In the genomic region with DNA sequence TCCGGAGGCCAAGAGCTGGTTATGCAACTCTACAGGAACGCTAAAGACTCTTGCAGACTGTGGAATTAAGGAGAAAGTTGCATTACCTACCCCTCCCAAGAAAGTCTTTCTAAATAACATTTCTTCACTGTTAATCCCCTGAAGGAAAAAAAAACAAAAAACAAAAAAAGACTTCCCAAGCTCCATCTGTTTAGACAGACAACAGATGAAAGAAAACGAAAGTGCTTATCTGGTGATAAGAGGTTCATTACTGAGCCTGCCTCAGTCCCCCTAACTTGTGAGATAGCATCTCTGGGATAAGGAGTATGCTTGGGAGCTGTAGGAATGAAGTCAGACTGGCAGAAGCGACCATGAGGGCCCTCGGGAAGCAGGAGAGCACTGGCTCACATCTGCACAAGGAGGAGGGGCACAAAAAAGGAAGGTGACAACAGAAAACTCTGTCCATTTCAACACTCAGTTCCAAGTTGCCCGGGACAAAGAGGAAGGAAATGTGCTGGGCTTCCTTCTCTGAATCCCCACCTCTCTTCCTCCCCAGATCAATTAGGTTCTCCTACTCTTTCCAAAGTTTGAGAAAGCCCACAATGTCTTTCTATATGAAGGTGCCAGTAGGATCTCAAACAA, we compare ENCODE assay signal across 8 mouse cellular contexts. TPM values are rescaled to one million over a fixed set of nuclear protein-coding genes. Genes with fewer than 3 reads are reported as not detected.
A peak's percentile ranks its signal among the peaks of the same experiment; 100 is the strongest.
DNase-seq lines count a peak whose midpoint lies in the region; ATAC-seq and TF ChIP-seq lines count a peak whose summit lies in the region.

No protein-coding gene starts in this region.

- no peak for TF ChIP-seq POLR2A in spleen, adult 2 months (IDR thresholded peaks at IDR 0.05; ENCODE audit: low read depth, low read length)

- H3K4me1 ChIP-seq in spleen, adult 2 months (ENCODE audit: control insufficient read depth, insufficient read depth, insufficient read length), result peaks cover 10% of the 10 kb centered on the region; the same call in 1 of the 2 replicates
- H3K4me1 ChIP-seq in forebrain, embryonic 16.5 days (replicated peaks; ENCODE audit: control insufficient read depth, insufficient read depth, low read length), result peaks cover 27% of the 10 kb centered on the region
- peaks cover 31% of the 10 kb centered on the region for H3K4me1 ChIP-seq in liver, embryonic 16.5 days (ENCODE audit: control insufficient read depth, low read depth, low read length)

- no peak for ATAC-seq in forebrain, embryonic 16.5 days
- no peak for ATAC-seq in liver, embryonic 16.5 days (ENCODE audit: low read depth)

- H3K4me2 ChIP-seq in forebrain, embryonic 16.5 days (ENCODE audit: low read length), result peak overlapping the region; percentile 87
- peak overlapping the region; percentile 76 for H3K4me2 ChIP-seq in liver, embryonic 16.5 days (ENCODE audit: low read depth, low read length)

- peak overlapping the region; percentile 19 for H3K4me3 ChIP-seq in spleen, adult 2 months (ENCODE audit: extremely low read depth, insufficient read depth, insufficient read length)
- peak overlapping the region; percentile 23 for H3K4me3 ChIP-seq in forebrain, embryonic 16.5 days (replicated peaks; ENCODE audit: low read length)
- peak overlapping the region; percentile 75 for H3K4me3 ChIP-seq in liver, embryonic 16.5 days (ENCODE audit: low read depth, low read length)

- peak overlapping the region; percentile 61 for H3K27ac ChIP-seq in spleen, adult 2 months (ENCODE audit: insufficient read depth, low read length)
- H3K27ac ChIP-seq in forebrain, embryonic 16.5 days (ENCODE audit: low read length), result no peak overlapping the region
- peak overlapping the region; percentile 15; the same call in 1 of the 2 replicates for H3K27ac ChIP-seq in liver, embryonic 16.5 days (ENCODE audit: low read length)

- peaks cover 21% of the 10 kb centered on the region for H3K36me3 ChIP-seq in spleen, adult 2 months (ENCODE audit: control insufficient read depth, insufficient read depth, low read length)
- peaks cover 13% of the 10 kb centered on the region for H3K36me3 ChIP-seq in forebrain, embryonic 16.5 days (ENCODE audit: control insufficient read depth, insufficient read depth)
- peaks cover 30% of the 10 kb centered on the region for H3K36me3 ChIP-seq in liver, embryonic 16.5 days (ENCODE audit: control insufficient read depth, insufficient read depth)

- H3K9ac ChIP-seq in forebrain, embryonic 16.5 days (replicated peaks; ENCODE audit: low read depth, low read length), result peak overlapping the region; percentile 1; the same call in 1 of the 2 replicates
- H3K9ac ChIP-seq in liver, embryonic 16.5 days (ENCODE audit: low read depth, low read length), result peak overlapping the region; percentile 97

- no peak for DNase-seq in spleen, adult 2 months (ENCODE audit: low read depth in 1 of 2, low spot score in 2 of 2)
- DNase-seq in spleen, adult 18-20 months, result no peak
- peak; percentile 25 for DNase-seq in yolk sac, embryonic 10.5 days (ENCODE audit: low spot score)
- DNase-seq in layer of hippocampus, postnatal 25 days (ENCODE audit: extremely low spot score in 1 of 2, low spot score in 1 of 2), result no peak
- no peak for DNase-seq in right cerebral cortex, postnatal 25 days
- no peak for DNase-seq in cerebellum, adult 9-10 months

- WGBS in spleen, adult 2 months, result 9% methylated on average over 6 of the region's 6 CpGs
- WGBS in forebrain, embryonic 16.5 days, result 5% methylated on average over 6 of the region's 6 CpGs
- 10% methylated on average over 6 of the region's 6 CpGs for WGBS in liver, embryonic 16.5 days (ENCODE audit: insufficient replicate concordance)

- H3K27me3 ChIP-seq in spleen, adult 2 months (ENCODE audit: control insufficient read depth, insufficient read depth, low read length), result no peaks in the 10 kb centered on the region
- H3K27me3 ChIP-seq in forebrain, embryonic 16.5 days (replicated peaks; ENCODE audit: control insufficient read depth, insufficient read depth, low read length), result no peaks in the 10 kb centered on the region
- H3K27me3 ChIP-seq in liver, embryonic 16.5 days (ENCODE audit: control insufficient read depth, insufficient read depth, low read depth, low read length), result no peaks in the 10 kb centered on the region

- H3K9me3 ChIP-seq in forebrain, embryonic 16.5 days (ENCODE audit: control insufficient read depth, low read length), result no peaks in the 10 kb centered on the region
- no peaks in the 10 kb centered on the region for H3K9me3 ChIP-seq in liver, embryonic 16.5 days (replicated peaks; ENCODE audit: control insufficient read depth, low read length)

- TF ChIP-seq CTCF in spleen, adult 2 months (IDR thresholded peaks at IDR 0.05; ENCODE audit: extremely low read depth, insufficient read depth, insufficient read length, insufficient replicate concordance), result no peak

RNA-seq across cellular contexts. Expression of a gene that starts 3.0 kb away (rescaled TPM):
- polyA plus RNA-seq in spleen, adult 2 months (2012; rRNA removed), result 48.8 and 50.5 TPM in 2 replicates
- 51.2 and 60.6 TPM in 2 replicates for polyA plus RNA-seq in forebrain, embryonic 16.5 days (2015; fragmentation: Nextera tagmentation; extraction: Ambion mirVana)
- polyA plus RNA-seq in liver, embryonic 16.5 days (2015; fragmentation: Nextera tagmentation; extraction: Ambion mirVana), result 211 and 250 TPM in 2 replicates
- total RNA-seq in layer of hippocampus, postnatal 25 days (2021), result 10 to 100 TPM; 12.4 to 12.5 TPM

Comparison
In these comparisons a context has a peak if more than half of its experiments do, and no peak if none do; other contexts are left out.
1. H3K4me3 ChIP-seq: peak in every context shown above with its lines; median percentile 75 in liver, embryonic 16.5 days; 23 in forebrain, embryonic 16.5 days; 19 in spleen, adult 2 months.